Mouse (Mus musculus) cerebellum, adult 9-11 months (tissue): Measurements from ENCODE around the gene Gm21258.
"Not testable (repeated sequence)": the region's sequence is repeated elsewhere in the genome, so short reads cannot be mapped to it uniquely, and the experiment has no call there.

ENCODE experiments used
- DNase-seq: peaks from one replicate; pipeline ENCODE4 v3.0.0; 2022

Gene Gm21258

GRCm38 (mm10) chrY:52779740-52780139 is at the start of gene Gm21258:
Gene Gm21258 (plus strand): TSS chrY:52780040.
- not testable (repeated sequence) for DNase-seq
